Mouse (Mus musculus): Measurements from ENCODE around the gene Lrrc8b. TPM values are rescaled to one million over a fixed set of nuclear protein-coding genes. Genes with fewer than 3 reads are reported as not detected.

Gene Lrrc8b
- polyA plus RNA-seq, 1 experiment from 2014 or later = 4.7 TPM

DNA sequence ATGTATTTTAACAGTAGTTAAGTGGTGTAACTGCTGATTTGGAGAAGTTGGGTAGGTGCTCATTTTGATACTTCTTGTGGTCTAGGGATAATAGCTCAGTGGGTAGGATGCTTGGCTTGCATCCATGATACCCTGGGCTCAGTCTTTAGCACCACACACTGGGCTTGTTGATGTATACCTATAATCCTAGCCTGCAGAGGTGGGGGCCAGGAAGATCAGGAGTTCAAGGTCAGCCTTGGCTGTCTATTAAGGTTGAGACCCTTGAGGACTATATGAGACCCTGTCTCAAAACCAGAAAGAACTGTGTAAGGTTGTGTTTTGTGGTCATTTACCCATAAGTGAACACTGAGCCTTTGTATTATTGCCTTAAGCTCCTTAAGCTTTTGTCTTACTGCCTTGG lies 49.1 kb downstream of the Lrrc8b start:
- no peaks in the 10 kb centered on the region for H3K27me3 ChIP-seq (ENCODE audit: control insufficient read depth, insufficient read depth, low read length)

GRCm38 (mm10) chr5:105465550-105465949 lies 50.0 kb downstream of the Lrrc8b start:
- Histone ChIP-seq H3K4me1 (replicated peaks; ENCODE audit: control insufficient read depth, insufficient read depth) (no peaks in the 10 kb centered on the region), H3K4me2 (replicated peaks; ENCODE audit: low read depth) (no peak overlapping the region), H3K9me3 (ENCODE audit: control insufficient read depth, low read length) (no peaks in the 10 kb centered on the region), H3K4me3 (ENCODE audit: low read depth, low read length) (no peak overlapping the region), H3K27me3 (ENCODE audit: control insufficient read depth, insufficient read depth, low read length) (no peaks in the 10 kb centered on the region), H3K27ac (replicated peaks) (no peak overlapping the region), H3K9ac (ENCODE audit: low read length) (no peak overlapping the region), H3K36me3 (ENCODE audit: control insufficient read depth, insufficient read depth, low read length) (no peaks in the 10 kb centered on the region)
- ATAC-seq (ENCODE audit: low FRiP score, low TSS enrichment) (no peak), DNase-seq (ENCODE audit: low spot score) (no peak)
- TF ChIP-seq CTCF (IDR thresholded peaks at IDR 0.05; ENCODE audit: low read depth) (no peak), EP300 (optimal IDR thresholded peaks at IDR 0.05) (no peak)
- WGBS = 95% methylated on average over 8 of the region's 8 CpGs

More for the DNA sequence above, 49.1 kb downstream of the Lrrc8b start:
- Histone ChIP-seq H3K27ac (replicated peaks) (no peak overlapping the region), H3K4me1 (replicated peaks; ENCODE audit: control insufficient read depth, insufficient read depth) (no peaks in the 10 kb centered on the region), H3K36me3 (ENCODE audit: control insufficient read depth, insufficient read depth, low read length) (no peaks in the 10 kb centered on the region), H3K4me3 (ENCODE audit: low read depth, low read length) (no peak overlapping the region), H3K9me3 (ENCODE audit: control insufficient read depth, low read length) (no peaks in the 10 kb centered on the region), H3K4me2 (replicated peaks; ENCODE audit: low read depth) (no peak overlapping the region), H3K9ac (ENCODE audit: low read length) (no peak overlapping the region)
- no peak for TF ChIP-seq CTCF (IDR thresholded peaks at IDR 0.05; ENCODE audit: low read depth)
- no peak for TF ChIP-seq EP300 (optimal IDR thresholded peaks at IDR 0.05)
- DNase-seq (ENCODE audit: low spot score) (no peak), ATAC-seq (ENCODE audit: low FRiP score, low TSS enrichment) (no peak)

GRCm38 (mm10) chr5:105466471-105466902 lies 50.9 kb downstream of the Lrrc8b start:
- ATAC-seq (ENCODE audit: low FRiP score, low TSS enrichment) (no peak), DNase-seq (ENCODE audit: low spot score) (no peak)
- no peaks in the 10 kb centered on the region for H3K27me3 ChIP-seq (ENCODE audit: control insufficient read depth, insufficient read depth, low read length)
- no peak overlapping the region for H3K4me2 ChIP-seq (replicated peaks; ENCODE audit: low read depth)
- H3K9me3 ChIP-seq (ENCODE audit: control insufficient read depth, low read length) = no peaks in the 10 kb centered on the region
- no peaks in the 10 kb centered on the region for H3K4me1 ChIP-seq (replicated peaks; ENCODE audit: control insufficient read depth, insufficient read depth)
- H3K27ac ChIP-seq (replicated peaks) = no peak overlapping the region
- 93% methylated on average over 7 of the region's 7 CpGs for WGBS
- no peak overlapping the region for H3K4me3 ChIP-seq (ENCODE audit: low read depth, low read length)
- TF ChIP-seq EP300 (optimal IDR thresholded peaks at IDR 0.05) (no peak), CTCF (IDR thresholded peaks at IDR 0.05; ENCODE audit: low read depth) (no peak)
- H3K9ac ChIP-seq (ENCODE audit: low read length) = no peak overlapping the region
- no peaks in the 10 kb centered on the region for H3K36me3 ChIP-seq (ENCODE audit: control insufficient read depth, insufficient read depth, low read length)

DNA sequence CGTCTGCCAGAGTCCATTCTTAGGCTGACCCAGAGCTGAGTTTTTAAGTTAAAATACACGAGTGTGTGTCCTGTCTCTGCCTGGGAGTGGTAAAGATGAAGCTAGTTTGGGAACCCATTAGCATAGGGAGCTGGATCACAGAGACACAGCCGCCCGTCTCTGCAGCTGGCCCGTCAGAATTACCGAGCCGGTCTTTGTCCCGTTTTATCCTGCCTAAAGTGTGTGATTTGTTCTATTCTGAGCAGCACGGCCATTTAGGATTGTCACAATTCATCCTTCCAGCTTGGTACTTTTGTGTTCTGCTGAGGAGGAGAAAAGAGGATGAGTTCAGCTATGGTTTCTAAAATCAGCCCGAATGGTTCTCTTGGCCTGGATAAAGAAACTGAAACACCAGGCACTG lies 51.7 kb downstream of the Lrrc8b start:
- ATAC-seq (ENCODE audit: low FRiP score, low TSS enrichment) (no peak), DNase-seq (ENCODE audit: low spot score) (no peak)
- no peak overlapping the region for H3K9ac ChIP-seq (ENCODE audit: low read length)
- H3K4me1 ChIP-seq (replicated peaks; ENCODE audit: control insufficient read depth, insufficient read depth) = no peaks in the 10 kb centered on the region
- H3K4me2 ChIP-seq (replicated peaks; ENCODE audit: low read depth) = no peak overlapping the region
- no peaks in the 10 kb centered on the region for H3K27me3 ChIP-seq (ENCODE audit: control insufficient read depth, insufficient read depth, low read length)
- 84% methylated on average over 10 of the region's 10 CpGs for WGBS
- no peak overlapping the region for H3K4me3 ChIP-seq (ENCODE audit: low read depth, low read length)
- H3K27ac ChIP-seq (replicated peaks) = no peak overlapping the region
- TF ChIP-seq CTCF (IDR thresholded peaks at IDR 0.05; ENCODE audit: low read depth) (no peak), EP300 (optimal IDR thresholded peaks at IDR 0.05) (no peak)
- no peaks in the 10 kb centered on the region for H3K9me3 ChIP-seq (ENCODE audit: control insufficient read depth, low read length)
- no peaks in the 10 kb centered on the region for H3K36me3 ChIP-seq (ENCODE audit: control insufficient read depth, insufficient read depth, low read length)

GRCm38 (mm10) chr5:105472983-105473705 lies 57.6 kb downstream of the Lrrc8b start:
- 62% methylated on average over 5 of the region's 5 CpGs for WGBS
- Histone ChIP-seq H3K27me3 (ENCODE audit: control insufficient read depth, insufficient read depth, low read length) (no peaks in the 10 kb centered on the region), H3K4me3 (ENCODE audit: low read depth, low read length) (no peak overlapping the region), H3K36me3 (ENCODE audit: control insufficient read depth, insufficient read depth, low read length) (no peaks in the 10 kb centered on the region), H3K4me1 (replicated peaks; ENCODE audit: control insufficient read depth, insufficient read depth) (no peaks in the 10 kb centered on the region), H3K4me2 (replicated peaks; ENCODE audit: low read depth) (no peak overlapping the region), H3K27ac (replicated peaks) (no peak overlapping the region), H3K9ac (ENCODE audit: low read length) (no peak overlapping the region), H3K9me3 (ENCODE audit: control insufficient read depth, low read length) (no peaks in the 10 kb centered on the region)
- no peak for DNase-seq (ENCODE audit: low spot score)
- TF ChIP-seq EP300 (optimal IDR thresholded peaks at IDR 0.05) = no peak
- TF ChIP-seq CTCF (IDR thresholded peaks at IDR 0.05; ENCODE audit: low read depth) = no peak
- ATAC-seq (ENCODE audit: low FRiP score, low TSS enrichment) = no peak

GRCm38 (mm10) chr5:105477527-105477926 lies 62.0 kb downstream of the Lrrc8b start:
- DNase-seq (ENCODE audit: low spot score) (no peak), ATAC-seq (ENCODE audit: low FRiP score, low TSS enrichment) (no peak)
- Histone ChIP-seq H3K27ac (replicated peaks) (no peak overlapping the region), H3K4me2 (replicated peaks; ENCODE audit: low read depth) (no peak overlapping the region), H3K36me3 (ENCODE audit: control insufficient read depth, insufficient read depth, low read length) (peaks cover 7% of the 10 kb centered on the region), H3K4me1 (replicated peaks; ENCODE audit: control insufficient read depth, insufficient read depth) (no peaks in the 10 kb centered on the region), H3K9ac (ENCODE audit: low read length) (no peak overlapping the region), H3K27me3 (ENCODE audit: control insufficient read depth, insufficient read depth, low read length) (no peaks in the 10 kb centered on the region), H3K9me3 (ENCODE audit: control insufficient read depth, low read length) (no peaks in the 10 kb centered on the region), H3K4me3 (ENCODE audit: low read depth, low read length) (no peak overlapping the region)
- TF ChIP-seq EP300 (optimal IDR thresholded peaks at IDR 0.05) (no peak), CTCF (IDR thresholded peaks at IDR 0.05; ENCODE audit: low read depth) (no peak)
- 75% methylated on average over 9 of the region's 9 CpGs for WGBS

All from stomach, postnatal 0 days (tissue).